Mouse (Mus musculus) inflammation-experienced regulatory T-cells, adult 6 months (primary cell): ENCODE results near the gene Mrps18a. TPM values are rescaled to one million over a fixed set of nuclear protein-coding genes. Genes with fewer than 3 reads are reported as not detected.

ENCODE experiments used
- polyA plus RNA-seq, 3 experiments: library from polyadenylated mRNA; unstranded; fragments of 100-300 nt; shearing (Covaris generic); gene quantifications; one replicate each; pipeline ENCODE4 v1.2.1; 2017

Gene Mrps18a
- polyA plus RNA-seq, 3 experiments from 2014 or later: 97.0 to 127 (median 110) TPM

Other genes with a start within 250 kb of the Mrps18a start
- not detected for gene Vegfa, start 78.6 kb upstream of the Mrps18a start, polyA plus RNA-seq
- 1 to 10 TPM in 2 of 3 experiments, under 1 TPM in 1; 0.94 to 2.3 (median 1.3) TPM for gene Rsph9, start 33.2 kb downstream of the Mrps18a start, polyA plus RNA-seq
- 10 to 100 TPM; 47.3 to 55.4 (median 53.1) TPM for gene Mad2l1bp, start 42.6 kb downstream of the Mrps18a start, polyA plus RNA-seq
- gene Gtpbp2, start 50.0 kb downstream of the Mrps18a start, polyA plus RNA-seq: 10 to 100 TPM; 47.8 to 71.3 (median 51.3) TPM
- 10 to 100 TPM in 1 of 3 experiments, 1 to 10 TPM in 2; 6.4 to 20.1 (median 8.2) TPM for gene Polh, start 91.7 kb downstream of the Mrps18a start, polyA plus RNA-seq
- 10 to 100 TPM; 24.9 to 35.4 (median 28.8) TPM for gene Xpo5, start 91.8 kb downstream of the Mrps18a start, polyA plus RNA-seq
- gene Polr1c, start 137.1 kb downstream of the Mrps18a start, polyA plus RNA-seq: 100 to 1,000 TPM in 2 of 3 experiments, 10 to 100 TPM in 1; 76.3 to 119 (median 100) TPM
- gene Yipf3, start 137.1 kb downstream of the Mrps18a start, polyA plus RNA-seq: 10 to 100 TPM; 44.2 to 58.7 (median 47.1) TPM
- gene Lrrc73, start 142.5 kb downstream of the Mrps18a start, polyA plus RNA-seq: under 1 TPM in 1 of 3 experiments, not detected in 2; 0.28 TPM
- 10 to 100 TPM; 16.2 to 20.0 (median 19.1) TPM for gene Tjap1, start 172.0 kb downstream of the Mrps18a start, polyA plus RNA-seq
- gene Dlk2, start 186.4 kb downstream of the Mrps18a start, polyA plus RNA-seq: not detected
- 1 to 10 TPM; 1.8 to 3.9 (median 2.8) TPM for gene Abcc10, start 217.4 kb downstream of the Mrps18a start, polyA plus RNA-seq